Mouse (Mus musculus) Muller cell, postnatal 12 days (primary cell): ENCODE measurements around the gene Gm4846.
"Not testable (repeated sequence)": the region's sequence is repeated elsewhere in the genome, so short reads cannot be mapped to it uniquely, and the experiment has no call there.

Experiments
- DNase-seq: peaks from one replicate; pipeline ENCODE4 v3.0.0-alpha.2; 2015; ENCODE audit errors: inconsistent ontology term

Gene Gm4846

DNA sequence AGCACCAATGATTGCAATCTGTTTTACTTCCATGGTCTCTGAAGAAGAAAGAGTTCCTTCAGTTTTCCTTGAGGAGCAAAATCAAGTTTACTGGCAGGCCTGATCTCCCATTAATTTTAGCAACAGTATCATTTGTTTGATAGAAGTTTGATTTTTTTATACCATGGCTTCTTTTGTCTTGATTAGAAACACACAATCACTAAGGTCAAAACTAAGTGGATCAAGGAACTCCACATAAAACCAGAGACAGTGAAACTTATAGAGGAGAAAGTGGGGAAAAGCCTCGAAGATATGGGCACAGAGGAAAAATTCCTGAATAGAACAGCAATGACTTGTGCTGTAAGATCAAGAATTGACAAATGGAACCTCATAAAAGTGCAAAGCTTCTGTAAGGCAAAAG, at the start of gene Gm4846:
Gene Gm4846 (minus strand): TSS at position 101 of the 400 bp plus-strand sequence.
- DNase-seq, result not testable (repeated sequence)

DNA sequence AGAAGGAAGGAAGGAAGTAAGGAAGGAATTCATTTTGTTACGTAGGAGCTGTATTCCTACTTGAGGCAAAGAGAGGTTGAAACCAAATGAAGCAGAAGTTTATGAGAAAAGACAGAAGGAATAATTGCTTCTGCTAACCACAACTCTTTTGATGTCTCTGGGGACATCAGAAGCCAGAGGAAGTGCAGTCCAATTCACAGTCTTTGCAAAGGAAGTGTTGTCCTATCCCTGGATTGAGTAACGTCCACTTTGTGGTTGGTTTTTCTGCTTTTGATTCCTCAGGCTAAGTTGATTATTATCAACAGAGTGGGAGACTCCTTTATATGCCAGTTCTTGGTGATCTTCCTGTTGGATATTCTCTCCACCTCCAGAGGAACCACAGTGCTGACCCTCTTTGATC, 34.1 kb upstream of the Gm4846 start:
- not testable (repeated sequence) for DNase-seq

DNA sequence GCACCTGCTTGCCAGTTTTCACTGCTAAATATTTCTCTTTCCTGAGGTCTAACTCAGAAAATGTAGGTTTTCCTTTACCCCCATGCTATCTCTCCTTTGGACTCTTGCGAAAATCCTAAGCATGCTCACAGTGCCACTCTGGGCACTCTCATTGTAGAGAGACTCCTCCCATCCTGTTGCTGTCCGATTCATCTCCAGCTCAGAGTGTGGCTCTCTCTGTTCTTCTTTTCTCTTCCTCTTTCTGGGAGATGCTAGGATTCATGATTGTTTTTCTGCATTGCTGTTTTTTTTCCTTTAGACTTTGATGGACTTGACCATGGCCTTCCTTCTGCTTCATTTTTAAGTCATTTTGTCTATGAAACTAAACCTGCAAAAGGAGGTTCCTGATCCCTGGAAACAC, 27.3 kb upstream of the Gm4846 start:
- not testable (repeated sequence) for DNase-seq

DNA sequence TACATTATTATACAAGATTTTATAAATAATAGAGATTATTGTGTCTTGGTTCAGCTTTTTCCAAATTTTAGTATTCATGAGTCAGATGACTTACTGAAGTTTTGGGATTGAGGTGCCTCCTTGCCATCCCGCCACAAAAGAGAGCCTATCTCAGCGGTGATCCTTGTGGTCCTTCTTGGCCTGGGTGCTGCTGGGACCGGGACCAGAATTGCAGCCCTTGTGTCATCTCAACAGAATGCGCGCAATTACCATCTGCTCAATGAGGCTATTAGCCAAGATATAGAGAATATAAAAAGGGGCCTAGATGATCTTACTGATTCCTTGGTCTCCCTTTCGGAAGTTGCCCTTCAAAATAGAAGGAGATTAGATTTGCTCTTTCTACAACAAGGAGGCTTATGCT, 22.2 kb upstream of the Gm4846 start:
- DNase-seq, result not testable (repeated sequence)

DNA sequence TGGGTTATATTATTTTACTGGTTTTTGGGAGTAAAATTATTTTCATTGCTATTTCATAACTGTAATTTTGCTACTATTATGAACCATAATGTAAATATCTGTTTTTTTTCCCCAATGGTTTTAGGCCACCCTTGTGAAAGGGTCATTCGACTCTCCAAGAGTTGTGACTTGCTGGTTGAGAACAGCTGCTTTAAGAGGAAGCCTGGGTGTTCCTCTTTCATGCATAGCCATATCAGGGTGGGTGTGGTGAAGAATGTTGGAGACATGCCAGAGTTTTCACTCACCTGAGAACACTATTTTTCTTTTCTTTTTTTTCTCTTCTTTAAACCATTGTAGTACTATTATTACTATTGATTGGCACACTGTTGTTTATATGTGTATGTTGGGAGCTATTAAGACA, 19.2 kb upstream of the Gm4846 start:
- DNase-seq, result no peak

DNA sequence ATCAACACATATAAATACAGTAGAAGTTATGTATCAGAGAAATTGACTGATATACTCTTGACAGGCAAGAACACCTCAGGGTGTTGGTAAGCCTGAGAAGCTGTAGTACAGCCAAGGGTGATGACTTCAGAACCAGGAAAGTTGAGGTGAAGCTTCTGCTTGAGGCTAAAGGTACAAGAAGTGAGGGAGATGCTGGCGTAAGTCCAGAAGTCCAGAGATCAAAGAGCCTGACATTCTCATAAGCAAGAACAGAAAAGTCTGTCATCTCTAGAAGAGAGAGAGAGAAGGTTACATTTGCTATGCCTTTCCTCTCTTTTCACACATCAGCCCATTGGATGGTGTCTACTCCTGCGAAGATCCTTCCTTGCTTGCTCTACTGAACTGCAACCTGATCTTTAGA, 6.8 kb upstream of the Gm4846 start:
- not testable (repeated sequence) for DNase-seq

DNA sequence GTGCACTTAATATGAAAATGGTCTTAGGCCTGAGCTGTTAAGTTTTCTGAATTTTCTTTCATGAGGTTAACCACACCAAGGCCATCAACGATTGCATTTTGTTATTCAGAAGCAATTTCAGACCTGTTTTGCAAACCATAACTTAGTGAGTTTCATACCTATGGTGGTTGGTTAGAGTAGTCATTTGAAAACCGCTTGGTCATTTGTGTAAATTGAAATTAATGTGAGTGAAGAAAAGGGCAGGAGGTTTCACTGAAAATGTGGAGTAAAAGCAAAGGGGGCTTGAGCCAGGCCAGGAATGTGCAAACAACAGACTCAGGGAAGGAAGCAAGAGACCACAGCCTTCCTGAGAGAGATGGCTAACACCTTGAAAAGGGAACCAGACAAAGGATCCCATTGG, 17.9 kb downstream of the Gm4846 start:
- DNase-seq, result no peak

DNA sequence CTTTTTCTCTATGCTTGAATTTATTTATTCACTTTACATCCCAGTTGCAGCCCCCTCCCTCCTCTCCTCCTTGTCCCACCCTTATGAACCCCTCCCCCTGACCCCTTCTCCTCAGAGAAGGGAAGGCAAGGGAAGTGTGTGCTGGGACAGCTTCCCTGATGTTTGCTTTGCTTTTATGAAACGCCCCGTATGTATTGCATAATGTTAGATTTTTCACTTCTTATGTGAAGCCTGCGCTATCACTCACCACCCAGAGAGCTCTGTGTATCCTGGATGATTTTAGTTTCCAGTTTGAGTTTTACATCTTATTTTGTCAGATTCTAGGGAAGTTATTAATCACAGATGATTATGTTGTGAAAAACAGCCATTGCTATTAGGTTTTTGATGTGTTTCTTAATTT, 30.2 kb downstream of the Gm4846 start:
- DNase-seq, result no peak

DNA sequence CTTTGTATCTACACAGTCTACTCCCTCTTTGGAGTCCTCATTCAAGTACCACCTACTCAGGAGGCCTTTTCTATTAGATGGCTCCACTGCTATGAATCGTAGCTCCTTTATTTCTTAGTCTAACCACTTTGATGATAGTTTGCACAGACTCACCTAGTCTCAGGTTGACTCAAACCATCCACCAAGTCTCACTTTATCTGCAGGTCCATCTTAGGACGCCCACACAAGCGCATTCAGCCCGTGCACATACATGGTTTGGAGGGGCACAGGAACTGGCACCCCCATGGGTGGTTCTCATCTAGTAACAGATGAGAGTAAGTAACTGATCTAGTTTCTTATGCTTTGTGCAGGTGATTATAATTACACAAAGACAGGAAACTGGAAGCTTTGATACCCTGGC, 34.8 kb downstream of the Gm4846 start:
- no peak for DNase-seq

DNA sequence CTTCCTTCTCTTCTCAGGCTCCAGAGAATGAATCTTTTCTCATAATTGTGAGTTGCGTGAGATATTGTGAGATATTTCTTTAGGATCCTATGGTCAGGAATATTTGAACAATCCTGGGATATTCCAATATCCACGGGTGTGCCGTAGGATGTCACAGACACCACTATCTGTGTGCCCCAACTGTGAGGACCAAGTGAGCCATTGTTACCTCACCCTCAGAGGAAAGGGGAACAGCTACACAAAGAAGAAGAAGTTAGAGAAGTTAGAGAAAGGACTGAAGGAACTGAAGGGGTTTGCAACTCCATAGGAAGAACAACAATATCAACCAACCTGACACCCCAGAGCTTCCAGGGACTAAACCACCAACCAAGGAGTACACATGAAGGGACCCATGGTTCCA, 55.4 kb downstream of the Gm4846 start:
- no peak for DNase-seq

DNA sequence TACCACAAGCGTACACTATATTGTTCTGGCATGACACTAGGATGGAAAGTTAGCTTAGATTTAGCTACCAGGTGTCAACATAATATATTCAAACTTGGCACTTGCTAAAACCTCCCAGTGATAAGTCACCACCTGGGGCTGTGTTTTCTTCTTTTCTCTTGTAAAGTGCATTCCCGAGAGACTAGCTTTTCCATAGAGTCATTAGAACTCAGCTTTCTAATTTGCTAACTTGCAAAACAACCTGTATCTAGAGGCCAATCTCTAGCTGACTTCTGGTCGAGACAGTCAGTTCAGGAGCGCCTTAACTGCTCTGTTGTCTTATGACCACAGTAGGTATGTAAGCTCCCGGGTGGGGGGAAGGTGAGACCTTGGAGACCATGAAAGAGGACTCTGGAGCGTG, 58.0 kb downstream of the Gm4846 start:
- DNase-seq, result no peak
